Mouse (Mus musculus) R1 (cell line): ENCODE data around the gene Olfr1511.
"Not testable (repeated sequence)": the region's sequence is repeated elsewhere in the genome, so short reads cannot be mapped to it uniquely, and the experiment has no call there.

Source experiments
- DNase-seq: peaks from one replicate; pipeline ENCODE4 v3.0.0-alpha.2; 2018; ENCODE audit warnings: low read depth, low spot score

Gene Olfr1511

GRCm38 (mm10) chr14:52397279-52397678 is at the start of gene Olfr1511:
TSS of gene Olfr1511 (minus strand) at chr14:52397379.
- no peak for DNase-seq

- DNase-seq: no peak
These were observed 45.5 kb upstream of the Olfr1511 start, which contains the start of gene Olfr1509 for GRCm38 (mm10) chr14:52442690-52443089. TSS of gene Olfr1509 (plus strand) at chr14:52442990.

GRCm38 (mm10) chr14:52427686-52428085 is 30.5 kb upstream of the Olfr1511 start:
- DNase-seq: no peak

- no peak for DNase-seq
These were observed 17.1 kb upstream of the Olfr1511 start, which contains the start of gene Olfr1510 for GRCm38 (mm10) chr14:52414273-52414672. TSS of gene Olfr1510 (minus strand) at chr14:52414373.

- DNase-seq: not testable (repeated sequence)
These were observed 13.2 kb upstream of the Olfr1511 start for GRCm38 (mm10) chr14:52410142-52410919.

GRCm38 (mm10) chr14:52390084-52390848 is 6.9 kb downstream of the Olfr1511 start:
- not testable (repeated sequence) for DNase-seq

GRCm38 (mm10) chr14:52379068-52379467 is 18.1 kb downstream of the Olfr1511 start, which contains the start of gene Olfr1512:
TSS of gene Olfr1512 (minus strand) at chr14:52379168.
- no peak for DNase-seq

GRCm38 (mm10) chr14:52368741-52369140 is 28.4 kb downstream of the Olfr1511 start:
- no peak for DNase-seq

GRCm38 (mm10) chr14:52356308-52356707 is 40.9 kb downstream of the Olfr1511 start, which contains the start of gene Olfr1513:
TSS of gene Olfr1513 (minus strand) at chr14:52356408.
- no peak for DNase-seq
